Mouse (Mus musculus): ENCODE measurements around the gene Npas3.

DNA sequence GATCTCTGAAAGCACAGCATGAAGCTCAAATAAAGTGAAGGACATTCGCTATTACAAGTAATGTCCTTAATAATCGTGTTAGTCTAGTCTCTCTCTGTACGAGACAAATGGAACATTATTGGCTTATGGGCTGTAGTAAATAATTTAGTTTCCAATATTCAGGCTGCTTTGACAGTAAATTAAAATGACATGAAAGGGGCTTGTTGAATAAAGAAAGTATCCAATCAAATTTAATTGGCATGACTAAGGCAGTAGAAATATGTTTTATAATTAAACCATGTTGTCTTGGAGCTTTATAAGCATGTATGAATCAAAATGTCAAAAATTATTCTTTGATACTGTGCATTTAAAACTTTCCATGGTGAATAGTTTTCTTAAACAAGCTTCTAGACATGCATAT, 278.6 kb downstream of the Npas3 start:
- TF ChIP-seq CTCF (IDR thresholded peaks at IDR 0.05; ENCODE audit: insufficient read depth, low read depth, low read length): no peak
- no peak for TF ChIP-seq POLR2A (IDR thresholded peaks at IDR 0.05; ENCODE audit: insufficient read depth, low read depth, low read length)

Measured in olfactory bulb, adult 2 months (tissue).